Mouse (Mus musculus) lung, embryonic 14.5 days (tissue): ENCODE data around the gene Psmb2. TPM values are rescaled to one million over a fixed set of nuclear protein-coding genes. Genes with fewer than 3 reads are reported as not detected.

Experiments used
- ATAC-seq: fragments of 200-750 bp; cut with Nextera tagmentation; 2 replicates; pipeline ENCODE4 v1.8.0; 2017; ENCODE audit warnings: mild to moderate bottlenecking, moderate TSS enrichment, moderate library complexity; ENCODE audit not compliant: insufficient read depth
- DNase-seq: peaks from one replicate; pipeline ENCODE4 v3.0.0-alpha.2; 2015
- H3K27ac ChIP-seq: fragments of 300-500 bp; sonication (generic); 2 replicates; pipeline ENCODE4 v1.5.1; 2014; ENCODE audit warnings: low read depth, mild to moderate bottlenecking, moderate library complexity
- H3K27me3 ChIP-seq: fragments of 300-500 bp; sonication (generic); 2 replicates; pipeline ENCODE4 v1.6.1; 2014; ENCODE audit warnings: low read length, control low read depth; ENCODE audit not compliant: insufficient read depth
- H3K36me3 ChIP-seq: fragments of 300-500 bp; sonication (generic); 2 replicates; pipeline ENCODE4 v1.6.1; 2014; ENCODE audit warnings: control low read depth; ENCODE audit not compliant: insufficient read depth
- H3K4me1 ChIP-seq: fragments of 300-500 bp; sonication (generic); 2 replicates; pipeline ENCODE4 v1.6.1; 2014; ENCODE audit warnings: antibody characterized with exemption, control low read depth; ENCODE audit not compliant: insufficient read depth
- H3K4me2 ChIP-seq: fragments of 300-500 bp; sonication (generic); 2 replicates; pipeline ENCODE4 v1.6.1; 2014; ENCODE audit warnings: mild to moderate bottlenecking
- H3K4me3 ChIP-seq: fragments of 300-500 bp; sonication (generic); 2 replicates; pipeline ENCODE4 v1.5.1; 2014; ENCODE audit warnings: low read depth, low read length
- H3K9ac ChIP-seq: fragments of 300-500 bp; sonication (generic); 2 replicates; pipeline ENCODE4 v1.6.1; 2014
- H3K9me3 ChIP-seq: fragments of 300-500 bp; sonication (generic); 2 replicates; pipeline ENCODE4 v1.6.1; 2016; ENCODE audit warnings: low read depth, low read length, control low read depth
- CTCF ChIP-seq: IDR thresholded peaks from 2 replicates; pipeline ENCODE4 v1.5.1; 2016; ENCODE audit warnings: antibody characterized with exemption, low read depth
- WGBS: fragments of 180-500 bp; shearing (Covaris S2); extraction: QIAGEN DNeasy Blood & Tissue Kit; methylation state at CpG from one replicate; pipeline ENCODE4 v1.1.7; 2014; 5-methylcytosine and 5-hydroxymethylcytosine counted together
- polyA plus RNA-seq: library from polyadenylated mRNA; unstranded; fragments of >200 nt; fragmentation: Nextera tagmentation; extraction: Ambion mirVana; gene quantifications from 2 replicates; pipeline ENCODE4 v1.2.1, GENCODE M21; 2014

Psmb2 gene
- polyA plus RNA-seq, 1 experiment from 2014 or later, result 528 TPM

- DNase-seq, result no peak
- WGBS, result 18% methylated on average over 10 of the region's 10 CpGs
These were observed 62.7 kb downstream of the Psmb2 start for GRCm38 (mm10) chr4:126739966-126740676.

GRCm38 (mm10) chr4:126741448-126741847 lies 64.0 kb downstream of the Psmb2 start:
- H3K4me2 ChIP-seq, result no peak overlapping the region
- peaks cover 29% of the 10 kb centered on the region for H3K36me3 ChIP-seq
- WGBS, result 6% methylated on average over 12 of the region's 12 CpGs
- no peaks in the 10 kb centered on the region for H3K9me3 ChIP-seq
- H3K4me3 ChIP-seq, result no peak overlapping the region
- H3K4me1 ChIP-seq, result no peaks in the 10 kb centered on the region
- DNase-seq, result peak; percentile 94
- peak; percentile 76 for ATAC-seq
- peaks cover 25% of the 10 kb centered on the region for H3K27me3 ChIP-seq
- H3K9ac ChIP-seq, result no peak overlapping the region
- peak; percentile 88 for TF ChIP-seq CTCF
- no peak overlapping the region for H3K27ac ChIP-seq

More at GRCm38 (mm10) chr4:126739966-126740676, 62.7 kb downstream of the Psmb2 start:
- H3K27ac ChIP-seq, result no peak overlapping the region
- H3K36me3 ChIP-seq, result peaks cover 15% of the 10 kb centered on the region
- H3K9me3 ChIP-seq, result no peaks in the 10 kb centered on the region
- ATAC-seq, result no peak
- H3K9ac ChIP-seq, result no peak overlapping the region
- peaks cover 2% of the 10 kb centered on the region; the same call in 1 of the 2 replicates for H3K4me1 ChIP-seq
- H3K27me3 ChIP-seq, result peaks cover 38% of the 10 kb centered on the region
- no peak overlapping the region for H3K4me2 ChIP-seq
- TF ChIP-seq CTCF, result peak; percentile 43
- no peak overlapping the region for H3K4me3 ChIP-seq

GRCm38 (mm10) chr4:126742976-126743375 lies 65.5 kb downstream of the Psmb2 start:
- TF ChIP-seq CTCF, result no peak
- 61% methylated on average over 2 of the region's 2 CpGs for WGBS
- ATAC-seq, result no peak
- H3K9ac ChIP-seq, result no peak overlapping the region
- H3K4me3 ChIP-seq, result no peak overlapping the region
- peaks cover 38% of the 10 kb centered on the region for H3K36me3 ChIP-seq
- H3K4me2 ChIP-seq, result no peak overlapping the region
- H3K9me3 ChIP-seq, result no peaks in the 10 kb centered on the region
- H3K4me1 ChIP-seq, result no peaks in the 10 kb centered on the region
- no peak for DNase-seq
- H3K27me3 ChIP-seq, result peaks cover 15% of the 10 kb centered on the region; the same call in 1 of the 2 replicates
- H3K27ac ChIP-seq, result no peak overlapping the region

- 15% methylated on average over 11 of the region's 11 CpGs for WGBS
- ATAC-seq (no peak), DNase-seq (no peak)
- Histone ChIP-seq H3K27me3 (peaks cover 9% of the 10 kb centered on the region; the same call in 1 of the 2 replicates), H3K36me3 (peaks cover 44% of the 10 kb centered on the region), H3K4me1 (no peaks in the 10 kb centered on the region), H3K9ac (no peak overlapping the region), H3K27ac (no peak overlapping the region), H3K9me3 (no peaks in the 10 kb centered on the region), H3K4me2 (no peak overlapping the region), H3K4me3 (no peak overlapping the region)
- TF ChIP-seq CTCF, result no peak
These were observed 66.3 kb downstream of the Psmb2 start for GRCm38 (mm10) chr4:126743713-126744112.

- H3K27ac ChIP-seq, result no peak overlapping the region
- peaks cover 55% of the 10 kb centered on the region for H3K36me3 ChIP-seq
- 89% methylated on average over 14 of the region's 14 CpGs for WGBS
These were observed 67.4 kb downstream of the Psmb2 start for GRCm38 (mm10) chr4:126744831-126745230.

GRCm38 (mm10) chr4:126745506-126746193 lies 68.2 kb downstream of the Psmb2 start:
- peak; percentile 70 for TF ChIP-seq CTCF
- Histone ChIP-seq H3K4me3 (no peak overlapping the region), H3K9me3 (no peaks in the 10 kb centered on the region), H3K27me3 (no peaks in the 10 kb centered on the region), H3K4me2 (no peak overlapping the region), H3K4me1 (no peaks in the 10 kb centered on the region), H3K9ac (no peak overlapping the region), H3K36me3 (peaks cover 63% of the 10 kb centered on the region), H3K27ac (no peak overlapping the region)
- ATAC-seq, result no peak
- WGBS, result 44% methylated on average over 13 of the region's 13 CpGs
- DNase-seq, result peak; percentile 76

More at GRCm38 (mm10) chr4:126744831-126745230, 67.4 kb downstream of the Psmb2 start:
- no peaks in the 10 kb centered on the region for H3K4me1 ChIP-seq
- no peak overlapping the region for H3K4me2 ChIP-seq
- DNase-seq, result no peak
- TF ChIP-seq CTCF, result no peak
- no peak for ATAC-seq
- no peaks in the 10 kb centered on the region for H3K27me3 ChIP-seq
- no peaks in the 10 kb centered on the region for H3K9me3 ChIP-seq
- H3K9ac ChIP-seq, result no peak overlapping the region
- no peak overlapping the region for H3K4me3 ChIP-seq

- WGBS, result 77% methylated on average over 10 of the region's 10 CpGs
- no peaks in the 10 kb centered on the region for H3K27me3 ChIP-seq
- ATAC-seq (no peak), DNase-seq (no peak)
- H3K4me2 ChIP-seq, result no peak overlapping the region
- H3K9ac ChIP-seq, result no peak overlapping the region
- H3K9me3 ChIP-seq, result no peaks in the 10 kb centered on the region
- peaks cover 63% of the 10 kb centered on the region for H3K36me3 ChIP-seq
- TF ChIP-seq CTCF, result no peak
- no peak overlapping the region for H3K4me3 ChIP-seq
- H3K27ac ChIP-seq, result no peak overlapping the region
- H3K4me1 ChIP-seq, result no peaks in the 10 kb centered on the region
These were observed 68.9 kb downstream of the Psmb2 start for GRCm38 (mm10) chr4:126746194-126746840.
